In the genomic region with DNA sequence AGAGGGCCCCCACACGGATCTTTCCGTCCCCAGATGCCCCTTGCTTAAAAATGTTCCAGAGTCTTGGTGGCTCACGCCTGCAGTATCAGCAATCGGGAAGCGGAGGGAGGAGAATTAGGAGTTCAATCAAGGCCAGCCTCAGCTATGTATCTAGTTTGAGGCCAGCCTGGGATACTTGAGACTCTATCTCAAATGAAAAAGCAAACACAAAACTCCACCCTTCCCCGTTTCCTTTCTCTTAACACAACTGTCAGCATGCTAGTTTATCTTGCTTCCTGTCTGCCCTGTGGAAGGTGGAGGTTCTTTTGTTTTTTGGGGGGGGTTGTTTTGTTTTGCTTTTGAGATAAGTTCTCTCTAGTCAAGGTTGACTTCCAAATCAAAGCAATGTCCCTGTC, we compare ENCODE assay signal across 8 mouse cellular contexts. TPM values are rescaled to one million over a fixed set of nuclear protein-coding genes. Genes with fewer than 3 reads are reported as not detected.
A peak's percentile ranks its signal among the peaks of the same experiment; 100 is the strongest.
DNase-seq lines count a peak whose midpoint lies in the region; ATAC-seq lines count a peak whose summit lies in the region.

No protein-coding gene starts in this region.

- DNase-seq in kidney, postnatal 10 days: no peak
- DNase-seq in forebrain, embryonic 11.5 days (ENCODE audit: low spot score): no peak
- no peak for DNase-seq in limb, embryonic 10.5 days (ENCODE audit: low spot score)
- peak; percentile 72 for DNase-seq in naive thymus-derived CD4-positive, alpha-beta T cell, adult 2 months (ENCODE audit: low read depth)
- DNase-seq in cerebellum, postnatal 10 days: no peak
- no peak for DNase-seq in left cerebral cortex, adult 8-10 months (ENCODE audit: low spot score in 2 of 2)
- no peak for DNase-seq in spleen, adult 18-20 months

- H3K4me3 ChIP-seq in kidney, embryonic 16.5 days (ENCODE audit: low read length): peak overlapping the region; percentile 48
- peak overlapping the region; percentile 34; the same call in 1 of the 2 replicates for H3K4me3 ChIP-seq in forebrain, embryonic 11.5 days (ENCODE audit: low read depth, low read length)
- H3K4me3 ChIP-seq in limb, embryonic 10.5 days: peak overlapping the region; percentile 53

- H3K4me1 ChIP-seq in kidney, embryonic 16.5 days (ENCODE audit: insufficient read depth, low read length): peaks cover 19% of the 10 kb centered on the region
- H3K4me1 ChIP-seq in forebrain, embryonic 11.5 days (replicated peaks; ENCODE audit: control insufficient read depth, insufficient read depth, low read length): no peaks in the 10 kb centered on the region; the same call in 1 of the 2 replicates
- H3K4me1 ChIP-seq in limb, embryonic 10.5 days: peaks cover 28% of the 10 kb centered on the region

- H3K27me3 ChIP-seq in kidney, embryonic 16.5 days (ENCODE audit: insufficient read depth, low read length): no peaks in the 10 kb centered on the region
- H3K27me3 ChIP-seq in forebrain, embryonic 11.5 days (ENCODE audit: control insufficient read depth, insufficient read depth, low read length): no peaks in the 10 kb centered on the region
- peaks cover 7% of the 10 kb centered on the region; the same call in 1 of the 2 replicates for H3K27me3 ChIP-seq in limb, embryonic 10.5 days (ENCODE audit: low read depth, poor library complexity, severe bottlenecking)

- H3K36me3 ChIP-seq in kidney, embryonic 16.5 days (ENCODE audit: insufficient read depth, low read length): no peaks in the 10 kb centered on the region
- no peaks in the 10 kb centered on the region for H3K36me3 ChIP-seq in forebrain, embryonic 11.5 days (ENCODE audit: control insufficient read depth, insufficient read depth, low read length)
- H3K36me3 ChIP-seq in limb, embryonic 10.5 days: no peaks in the 10 kb centered on the region

- no peaks in the 10 kb centered on the region for H3K9me3 ChIP-seq in kidney, embryonic 16.5 days (ENCODE audit: low read length)
- no peaks in the 10 kb centered on the region for H3K9me3 ChIP-seq in forebrain, embryonic 11.5 days (ENCODE audit: control insufficient read depth, low read length)
- no peaks in the 10 kb centered on the region for H3K9me3 ChIP-seq in limb, embryonic 10.5 days (replicated peaks)

- 31% methylated on average over 6 of the region's 6 CpGs for WGBS in kidney, embryonic 16.5 days
- WGBS in forebrain, embryonic 11.5 days: 55% methylated on average over 6 of the region's 6 CpGs
- 48% methylated on average over 6 of the region's 6 CpGs for WGBS in limb, embryonic 10.5 days

- ATAC-seq in kidney, embryonic 16.5 days (ENCODE audit: low FRiP score, low TSS enrichment): no peak
- ATAC-seq in forebrain, embryonic 11.5 days (replicated peaks; ENCODE audit: low FRiP score): no peak

- peak overlapping the region; percentile 62 for H3K4me2 ChIP-seq in kidney, embryonic 16.5 days (replicated peaks; ENCODE audit: low read depth, low read length)
- peak overlapping the region; percentile 71; the same call in 1 of the 2 replicates for H3K4me2 ChIP-seq in forebrain, embryonic 11.5 days (ENCODE audit: low read depth, low read length, severe bottlenecking)

- peak overlapping the region; percentile 40; the same call in 1 of the 2 replicates for H3K27ac ChIP-seq in kidney, embryonic 16.5 days (ENCODE audit: low read length)
- H3K27ac ChIP-seq in forebrain, embryonic 11.5 days (ENCODE audit: low read depth, low read length): no peak overlapping the region
- peak overlapping the region; percentile 72; the same call in 1 of the 2 replicates for H3K27ac ChIP-seq in limb, embryonic 10.5 days

- H3K9ac ChIP-seq in kidney, embryonic 16.5 days (replicated peaks; ENCODE audit: low read length): peak overlapping the region; percentile 58
- H3K9ac ChIP-seq in forebrain, embryonic 11.5 days (ENCODE audit: low read length): no peak overlapping the region

RNA-seq across cellular contexts. Expression of a gene that starts 32.3 kb away (rescaled TPM):
- 40.7 and 42.5 TPM in 2 replicates for polyA plus RNA-seq in kidney, embryonic 16.5 days (2015; fragmentation: Nextera tagmentation; extraction: Ambion mirVana)
- polyA plus RNA-seq in forebrain, embryonic 11.5 days (2014; fragmentation: Nextera tagmentation; extraction: Ambion mirVana): 12.2 and 12.6 TPM in 2 replicates
- 15.6 and 25.8 TPM in 2 replicates for polyA plus RNA-seq in limb, embryonic 10.5 days (2016; fragmentation: Nextera tagmentation; extraction: Ambion mirVana)
- total RNA-seq in left cerebral cortex, adult 8-10 months (2022): 10 to 100 TPM in 1 of 4 experiments, 1 to 10 TPM in 3; 8.3 to 12.2 (median 8.8) TPM

RNA-seq across cellular contexts. Expression of a gene that starts 58.5 kb away (rescaled TPM):
- polyA plus RNA-seq in kidney, embryonic 16.5 days (2015; fragmentation: Nextera tagmentation; extraction: Ambion mirVana): 197 and 211 TPM in 2 replicates
- 251 and 267 TPM in 2 replicates for polyA plus RNA-seq in forebrain, embryonic 11.5 days (2014; fragmentation: Nextera tagmentation; extraction: Ambion mirVana)
- polyA plus RNA-seq in limb, embryonic 10.5 days (2016; fragmentation: Nextera tagmentation; extraction: Ambion mirVana): 295 and 349 TPM in 2 replicates
- 10 to 100 TPM; 14.4 to 18.4 (median 16.3) TPM for total RNA-seq in left cerebral cortex, adult 8-10 months (2022)
